Mouse (Mus musculus) 3134 (cell line): Measurements from ENCODE around the gene Fam240b.
"Not testable (repeated sequence)": the region's sequence is repeated elsewhere in the genome, so short reads cannot be mapped to it uniquely, and the experiment has no call there.

Experiments
- DNase-seq: peaks from one replicate; pipeline ENCODE4 v3.0.0-alpha.2; 2011; ENCODE audit warnings: low spot score; ENCODE audit not compliant: insufficient read length; ENCODE audit errors: extremely low read depth

The Fam240b gene

GRCm38 (mm10) chr13:64497692-64498091, at the start of gene Fam240b:
TSS of gene Fam240b (minus strand) at chr13:64497792.
- no peak for DNase-seq

- DNase-seq: no peak
Observed at GRCm38 (mm10) chr13:64530139-64530538, 32.5 kb upstream of the Fam240b start.

- no peak for DNase-seq
Observed at GRCm38 (mm10) chr13:64526515-64527285, 29.1 kb upstream of the Fam240b start.

- no peak for DNase-seq
Observed at GRCm38 (mm10) chr13:64514247-64514646, 16.7 kb upstream of the Fam240b start.

DNA sequence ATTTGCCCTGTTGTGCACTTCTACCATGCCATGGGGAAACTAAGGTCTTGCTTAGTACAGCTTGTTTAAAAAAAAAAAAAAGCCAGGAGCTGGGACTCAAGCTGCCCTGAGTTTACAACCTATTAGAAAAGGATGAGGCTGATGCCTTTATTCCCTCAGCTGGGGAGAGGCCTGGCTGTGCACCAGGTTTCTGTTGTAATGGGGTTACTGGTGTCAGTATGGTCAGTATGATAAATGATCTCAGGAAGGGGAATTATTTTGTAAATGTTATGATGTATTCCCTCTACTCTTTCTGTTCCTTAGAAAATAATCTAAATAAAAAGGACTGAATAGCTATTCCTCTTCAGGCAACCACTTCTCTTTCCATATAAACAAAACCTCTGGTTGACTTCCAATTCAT, 14.0 kb upstream of the Fam240b start:
- no peak for DNase-seq

DNA sequence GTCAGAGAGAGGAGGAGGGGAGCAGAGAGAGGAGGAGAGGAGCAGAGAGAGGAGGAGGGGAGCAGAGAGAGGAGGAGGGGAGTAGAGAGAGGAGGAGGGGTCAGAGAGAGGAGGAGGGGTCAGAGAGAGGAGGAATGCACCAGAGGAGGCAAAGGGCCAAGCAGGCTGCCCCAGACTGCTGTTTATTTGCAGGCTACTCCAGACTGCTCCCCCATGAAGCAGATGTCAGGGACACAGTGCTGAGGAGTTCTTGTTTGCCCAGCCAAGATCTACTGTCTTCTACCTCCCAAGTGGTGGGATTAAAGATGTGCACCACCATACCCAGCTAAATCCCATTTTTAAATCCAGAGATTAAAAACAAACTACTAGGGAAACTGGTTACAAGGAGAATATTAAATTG, 9.8 kb upstream of the Fam240b start:
- DNase-seq: no peak

GRCm38 (mm10) chr13:64502833-64503232, 5.2 kb upstream of the Fam240b start:
- no peak for DNase-seq

- no peak for DNase-seq
Observed at GRCm38 (mm10) chr13:64493586-64493985, 4.0 kb downstream of the Fam240b start.

DNA sequence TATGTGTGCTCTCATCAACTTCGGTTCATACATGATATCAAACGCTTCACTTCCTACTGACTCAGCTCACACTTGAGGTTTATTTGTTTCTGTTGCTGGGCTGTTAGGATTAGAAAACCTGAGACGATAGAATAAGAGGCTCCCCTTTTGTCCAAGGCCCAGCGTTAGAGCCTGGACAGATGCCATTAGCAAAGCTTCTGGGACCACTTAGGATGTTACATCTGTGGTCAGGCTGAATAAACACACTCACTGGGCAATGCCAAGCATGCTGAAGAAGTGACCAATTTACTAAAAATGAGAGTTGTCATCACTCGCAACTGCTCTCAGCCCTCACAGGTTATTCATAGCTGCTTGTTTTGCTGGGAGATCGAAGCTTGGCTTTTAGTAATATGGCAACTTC, 7.7 kb downstream of the Fam240b start:
- no peak for DNase-seq

DNA sequence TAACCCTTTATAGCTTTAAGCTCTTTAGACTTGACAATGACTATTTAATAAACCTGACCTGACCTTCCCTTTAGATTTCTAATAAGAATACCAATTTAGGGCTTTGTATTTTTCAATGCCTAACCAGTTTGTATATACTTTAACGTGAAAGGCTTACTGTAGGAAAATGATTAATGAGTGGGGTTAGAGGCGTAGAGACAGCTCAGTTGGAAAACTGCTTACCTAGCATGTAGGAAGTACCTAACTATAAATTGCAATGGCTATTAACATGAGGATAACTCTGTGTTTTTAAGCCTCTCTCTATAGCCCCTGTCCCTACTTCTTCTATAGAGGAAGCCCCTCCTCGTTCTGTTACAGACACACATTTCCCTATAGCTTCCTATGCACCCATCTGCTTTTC, 17.6 kb downstream of the Fam240b start:
- DNase-seq: no peak

DNA sequence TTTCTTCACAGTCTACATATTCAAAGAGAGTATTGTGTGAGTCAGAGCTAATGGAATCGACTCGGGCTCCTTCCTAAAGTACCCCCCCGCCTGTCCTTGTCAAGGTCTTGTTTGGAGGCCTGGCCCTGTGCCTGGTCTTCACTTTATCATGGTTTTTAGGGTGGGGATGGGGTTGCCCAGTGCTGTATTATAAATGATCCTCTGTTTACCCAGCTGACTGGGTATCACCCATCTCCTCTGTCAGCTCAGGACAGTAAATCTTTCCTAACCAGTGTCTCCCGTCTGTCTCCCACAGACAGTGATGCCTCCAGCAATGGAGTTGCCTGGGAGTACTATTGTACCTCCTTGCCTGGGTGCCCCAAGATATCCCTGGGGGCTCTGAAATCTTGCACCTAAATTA, 19.6 kb downstream of the Fam240b start:
- DNase-seq: no peak

DNA sequence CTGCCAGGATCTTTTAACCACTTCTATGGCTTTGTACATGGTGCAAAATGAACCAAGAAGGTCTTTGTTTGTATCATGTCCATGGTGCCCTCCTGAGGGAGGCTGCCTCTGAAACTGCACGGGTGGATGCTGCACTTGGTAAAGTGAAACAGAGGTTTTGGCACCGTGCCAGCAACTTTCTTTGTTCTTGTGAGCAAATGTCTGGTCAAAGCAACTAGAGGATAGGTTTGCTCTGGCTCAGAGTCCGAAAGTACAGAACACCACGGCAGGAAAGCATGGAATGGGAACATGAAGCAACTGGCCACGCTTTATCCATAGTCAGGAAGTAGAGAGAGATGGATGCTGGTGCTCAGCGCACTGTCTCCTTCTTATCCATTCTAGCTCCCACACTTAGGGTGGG, 29.7 kb downstream of the Fam240b start:
- DNase-seq: no peak

- no peak for DNase-seq
Observed at GRCm38 (mm10) chr13:64465166-64465565, 32.4 kb downstream of the Fam240b start.

DNA sequence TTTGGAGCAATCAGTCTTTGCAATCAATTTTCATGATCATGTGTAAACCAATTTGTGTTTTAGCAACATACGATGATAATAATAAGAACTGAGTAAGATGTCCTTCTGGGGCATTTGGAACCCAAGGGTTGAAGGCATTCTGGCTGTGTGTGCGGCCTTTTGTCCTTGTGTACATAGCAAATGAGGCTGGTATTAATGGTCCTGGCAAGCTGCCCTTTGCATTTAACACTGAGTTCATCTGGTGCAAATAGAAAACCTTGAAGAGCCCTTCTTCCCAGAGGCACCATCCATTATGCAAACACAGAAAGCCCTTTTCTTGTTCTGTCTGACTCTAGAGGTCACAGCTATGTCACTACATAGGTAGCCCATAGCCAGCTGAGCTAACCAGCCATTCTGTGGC, 35.0 kb downstream of the Fam240b start:
- DNase-seq: no peak

- no peak for DNase-seq
Observed at GRCm38 (mm10) chr13:64458181-64458580, 39.4 kb downstream of the Fam240b start.

- not testable (repeated sequence) for DNase-seq
Observed at GRCm38 (mm10) chr13:64457225-64457978, 40.2 kb downstream of the Fam240b start.

GRCm38 (mm10) chr13:64450001-64450794, 47.4 kb downstream of the Fam240b start:
- DNase-seq: no peak

GRCm38 (mm10) chr13:64448729-64449128, 48.9 kb downstream of the Fam240b start:
- no peak for DNase-seq

GRCm38 (mm10) chr13:64447947-64448346, 49.6 kb downstream of the Fam240b start:
- no peak for DNase-seq

DNA sequence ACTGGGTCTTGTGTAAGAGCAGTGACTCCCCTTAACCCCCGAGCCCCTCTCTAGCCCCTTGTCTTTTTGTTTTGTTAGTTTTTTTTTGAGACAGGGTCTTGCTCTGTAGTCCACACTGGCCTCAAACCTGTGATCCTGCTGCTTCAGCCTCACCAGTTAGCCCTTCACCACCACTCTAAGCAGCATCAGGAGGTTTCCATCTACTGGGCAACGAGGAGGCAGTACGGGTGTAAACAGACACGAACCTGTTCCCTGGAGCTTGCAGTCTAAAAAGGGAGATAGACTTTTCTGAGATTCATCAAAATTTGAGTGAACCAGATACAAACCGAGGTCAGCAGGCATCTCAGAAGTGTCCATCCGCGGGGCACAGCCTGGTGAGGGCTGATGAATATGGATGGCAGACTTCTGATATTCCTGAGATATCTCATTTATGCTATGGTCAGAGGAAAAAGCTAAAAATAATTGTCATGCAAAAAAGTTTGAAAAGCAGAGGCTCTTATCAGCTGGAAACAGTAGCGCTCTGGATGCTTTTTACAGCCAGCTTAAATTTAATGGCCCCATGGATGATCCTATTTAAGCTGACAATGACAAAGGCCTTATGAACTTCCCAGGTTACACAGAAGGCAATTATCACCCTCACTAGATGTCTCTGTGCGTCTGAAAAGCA, 52.2 kb downstream of the Fam240b start:
- no peak for DNase-seq
